Mouse (Mus musculus): Measurements from ENCODE around the gene Ntf5.

The Ntf5 gene

GRCm38 (mm10) chr7:45436444-45436843 is 22.9 kb downstream of the Ntf5 start:
- no peak for DNase-seq

GRCm38 (mm10) chr7:45437046-45437445 is 23.6 kb downstream of the Ntf5 start:
- no peak for DNase-seq

- DNase-seq: peak; percentile 89
These were observed 24.2 kb downstream of the Ntf5 start, which contains the start of gene Ruvbl2 for GRCm38 (mm10) chr7:45437521-45438276. TSS of gene Ruvbl2 (minus strand) at chr7:45438096.

- DNase-seq: peak; percentile 89
These were observed 30.3 kb downstream of the Ntf5 start for GRCm38 (mm10) chr7:45443526-45444420.

GRCm38 (mm10) chr7:45446589-45446988 is 33.1 kb downstream of the Ntf5 start:
- no peak for DNase-seq

- DNase-seq: no peak
These were observed 34.0 kb downstream of the Ntf5 start for GRCm38 (mm10) chr7:45447325-45447990.

GRCm38 (mm10) chr7:45449974-45450373 is 36.5 kb downstream of the Ntf5 start:
- peak; percentile 83 for DNase-seq

- peak; percentile 98 for DNase-seq
These were observed 38.0 kb downstream of the Ntf5 start for GRCm38 (mm10) chr7:45451344-45451982.

- peak; percentile 91 for DNase-seq
These were observed 41.5 kb downstream of the Ntf5 start for GRCm38 (mm10) chr7:45454971-45455370.

- DNase-seq: peak; percentile 88
These were observed 42.6 kb downstream of the Ntf5 start for GRCm38 (mm10) chr7:45455932-45456696.

- peak; percentile 90 for DNase-seq
These were observed 43.3 kb downstream of the Ntf5 start for GRCm38 (mm10) chr7:45456721-45457203.

- peak; percentile 98 for DNase-seq
These were observed 43.9 kb downstream of the Ntf5 start for GRCm38 (mm10) chr7:45457204-45458060.

GRCm38 (mm10) chr7:45458748-45459563 is 45.5 kb downstream of the Ntf5 start:
- DNase-seq: peak; percentile 99

GRCm38 (mm10) chr7:45459564-45460140 is 46.2 kb downstream of the Ntf5 start, which contains the start of gene Ftl1:
TSS of gene Ftl1 (minus strand) at chr7:45459884.
- peak; percentile 100 for DNase-seq

GRCm38 (mm10) chr7:45460377-45460776 is 46.9 kb downstream of the Ntf5 start:
- peak; percentile 93 for DNase-seq

- peak; percentile 98 for DNase-seq
These were observed 47.4 kb downstream of the Ntf5 start for GRCm38 (mm10) chr7:45460860-45461314.

- DNase-seq: peak; percentile 96
These were observed 47.8 kb downstream of the Ntf5 start for GRCm38 (mm10) chr7:45461326-45461725.

- DNase-seq: peak; percentile 93
These were observed 48.3 kb downstream of the Ntf5 start for GRCm38 (mm10) chr7:45461781-45462180.

- peak; percentile 87 for DNase-seq
These were observed 48.8 kb downstream of the Ntf5 start for GRCm38 (mm10) chr7:45462325-45462724.
